Mouse (Mus musculus) heart, adult 2 months (tissue): ENCODE measurements around the gene Nrtn. TPM values are rescaled to one million over a fixed set of nuclear protein-coding genes. Genes with fewer than 3 reads are reported as not detected.
A peak's percentile ranks its signal among the peaks of the same experiment; 100 is the strongest.

Experiments
- DNase-seq, 2 experiments: peaks; one replicate each; pipeline ENCODE4 v3.0.0; 2021
- H3K27ac ChIP-seq: fragments of 200-600 bp; 2 replicates; pipeline ENCODE4 v1.8.1; 2022
- H3K27me3 ChIP-seq: fragments of 200-500 bp; 2 replicates; pipeline ENCODE4 v1.6.1; 2012; ENCODE audit warnings: mild to moderate bottlenecking, low read length, inconsistent platforms, mixed read lengths; ENCODE audit not compliant: control insufficient read depth, insufficient read depth
- H3K36me3 ChIP-seq: fragments of 200-500 bp; 2 replicates; pipeline ENCODE4 v1.6.1; 2012; ENCODE audit warnings: low read length, inconsistent platforms; ENCODE audit not compliant: control insufficient read depth, insufficient read depth
- H3K4me1 ChIP-seq: fragments of 200-500 bp; 2 replicates; pipeline ENCODE4 v1.6.1; 2011; ENCODE audit warnings: low read length; ENCODE audit not compliant: control insufficient read depth, insufficient read depth
- H3K4me3 ChIP-seq: fragments of 200-600 bp; 2 replicates; pipeline ENCODE4 v1.8.1; 2022
- H3K79me2 ChIP-seq: fragments of 200-500 bp; replicated peaks from 2 replicates; pipeline ENCODE4 v1.6.1; 2012; ENCODE audit warnings: mild to moderate bottlenecking, inconsistent platforms, low read length, moderate library complexity, mixed read lengths; ENCODE audit not compliant: control insufficient read depth, insufficient read depth
- H3K9ac ChIP-seq: fragments of 200-500 bp; 2 replicates; pipeline ENCODE4 v1.6.1; 2012; ENCODE audit warnings: low read depth, mild to moderate bottlenecking, control low read depth, inconsistent platforms, low read length, mixed read lengths
- CTCF ChIP-seq: fragments of 200-600 bp; IDR thresholded peaks from 2 replicates; pipeline ENCODE4 v1.8.1; 2022; ENCODE audit warnings: antibody characterized with exemption, mild to moderate bottlenecking, moderate library complexity
- EP300 ChIP-seq: fragments of 200-500 bp; IDR thresholded peaks from 2 replicates; pipeline ENCODE4 v1.6.1; 2011; ENCODE audit warnings: low read depth, low read length, control low read depth; ENCODE audit not compliant: insufficient read depth
- POLR2A ChIP-seq: fragments of 200-500 bp; IDR thresholded peaks from 2 replicates; pipeline ENCODE4 v1.6.1; 2011; ENCODE audit warnings: mild to moderate bottlenecking, low read depth, low read length, control low read depth; ENCODE audit not compliant: insufficient read depth
- WGBS: fragments of 180-500 bp; shearing (Covaris S2); methylation state at CpG from one replicate; pipeline ENCODE4 v1.1.7; 2018; 5-methylcytosine and 5-hydroxymethylcytosine counted together
- intact Hi-C: fragments of 180-260 bp; cut with DNase I; formaldehyde crosslinking; loops from one replicate; pipeline ENCODE4 v1.15.1; 2025
- polyA plus RNA-seq: library from polyadenylated mRNA; depleted of rRNA; stranded (reverse); fragments of >200 nt; gene quantifications from 2 replicates; pipeline ENCODE4 v1.2.3, GENCODE M21; 2012
- total RNA-seq, 2 experiments: library from RNA; stranded (reverse); gene quantifications; 2 replicates each; pipeline ENCODE4 v1.2.3; 2021

The Nrtn gene
- total and polyA plus RNA-seq, 3 experiments = 24.4 to 49.3 (median 26.8) TPM

- TF ChIP-seq CTCF = no peak
- TF ChIP-seq EP300 = no peak
- TF ChIP-seq POLR2A = no peak
- intact Hi-C loops = no loop called here
- no peaks in the 10 kb centered on the region for H3K79me2 ChIP-seq
- H3K9ac ChIP-seq = no peak overlapping the region
- DNase-seq = no peak
- H3K27me3 ChIP-seq = no peaks in the 10 kb centered on the region
- no peaks in the 10 kb centered on the region for H3K4me1 ChIP-seq
- WGBS = 79% methylated on average over 6 of the region's 6 CpGs
- no peaks in the 10 kb centered on the region for H3K36me3 ChIP-seq
- H3K4me3 ChIP-seq = no peak overlapping the region
- H3K27ac ChIP-seq = no peak overlapping the region
These were observed 36.4 kb upstream of the Nrtn start for GRCm38 (mm10) chr17:56793614-56794319.

GRCm38 (mm10) chr17:56792588-56792987 is 35.3 kb upstream of the Nrtn start:
- no peak for TF ChIP-seq POLR2A
- no peak for TF ChIP-seq EP300
- TF ChIP-seq CTCF = no peak
- no peak overlapping the region for H3K27ac ChIP-seq
- 78% methylated on average over 3 of the region's 3 CpGs for whole genome bisulfite sequencing

GRCm38 (mm10) chr17:56789286-56789685 is 32.0 kb upstream of the Nrtn start:
- Histone ChIP-seq H3K9ac (no peak overlapping the region), H3K36me3 (no peaks in the 10 kb centered on the region), H3K4me1 (no peaks in the 10 kb centered on the region), H3K4me3 (no peak overlapping the region), H3K27ac (no peak overlapping the region), H3K79me2 (no peaks in the 10 kb centered on the region), H3K27me3 (no peaks in the 10 kb centered on the region)
- intact Hi-C loops = no loop called here
- TF ChIP-seq CTCF (no peak), EP300 (no peak), POLR2A (no peak)
- 85% methylated on average over 6 of the region's 6 CpGs for WGBS
- DNase-seq = no peak

More at GRCm38 (mm10) chr17:56792588-56792987, 35.3 kb upstream of the Nrtn start:
- H3K79me2 ChIP-seq = no peaks in the 10 kb centered on the region
- no peak for DNase-seq
- no peaks in the 10 kb centered on the region for H3K4me1 ChIP-seq
- no peak overlapping the region for H3K4me3 ChIP-seq
- no peaks in the 10 kb centered on the region for H3K36me3 ChIP-seq
- intact Hi-C loops = no loop called here
- H3K9ac ChIP-seq = no peak overlapping the region
- no peaks in the 10 kb centered on the region for H3K27me3 ChIP-seq

GRCm38 (mm10) chr17:56788886-56789285 is 31.6 kb upstream of the Nrtn start:
- Histone ChIP-seq H3K4me1 (no peaks in the 10 kb centered on the region), H3K79me2 (no peaks in the 10 kb centered on the region), H3K36me3 (no peaks in the 10 kb centered on the region), H3K27me3 (no peaks in the 10 kb centered on the region), H3K4me3 (no peak overlapping the region), H3K9ac (no peak overlapping the region), H3K27ac (no peak overlapping the region)
- WGBS = 67% methylated on average over 3 of the region's 3 CpGs
- DNase-seq = no peak
- intact Hi-C loops = no loop called here
- no peak for TF ChIP-seq CTCF
- no peak for TF ChIP-seq POLR2A
- TF ChIP-seq EP300 = no peak

- no peak overlapping the region for H3K27ac ChIP-seq
- no peak for TF ChIP-seq EP300
- no peak for TF ChIP-seq CTCF
- TF ChIP-seq POLR2A = no peak
- 0 out of 2 replicates have a peak, but pooled peaks cover 3% of the 10 kb centered on the region for H3K4me1 ChIP-seq
- no peaks in the 10 kb centered on the region for H3K36me3 ChIP-seq
- no peak for DNase-seq
- 81% methylated on average over 13 of the region's 13 CpGs for WGBS
- intact Hi-C loops = no loop called here
- H3K4me3 ChIP-seq = no peak overlapping the region
- H3K79me2 ChIP-seq = no peaks in the 10 kb centered on the region
- no peak overlapping the region for H3K9ac ChIP-seq
- no peaks in the 10 kb centered on the region for H3K27me3 ChIP-seq
These were observed 23.1 kb upstream of the Nrtn start for GRCm38 (mm10) chr17:56780291-56780978.

- 28% methylated on average over 3 of the region's 3 CpGs for WGBS
- 0 out of 2 replicates have a peak, but pooled peaks have one; percentile 17 for TF ChIP-seq EP300
- no peak for TF ChIP-seq CTCF
- TF ChIP-seq POLR2A = no peak
- Histone ChIP-seq H3K36me3 (no peaks in the 10 kb centered on the region), H3K9ac (no peak overlapping the region), H3K27me3 (no peaks in the 10 kb centered on the region), H3K79me2 (no peaks in the 10 kb centered on the region), H3K4me1 (0 out of 2 replicates have a peak, but pooled peaks cover 3% of the 10 kb centered on the region), H3K27ac (no peak overlapping the region), H3K4me3 (no peak overlapping the region)
- peak in 1 of 2 experiments; percentile 42 for DNase-seq
- intact Hi-C loops = no loop called here
These were observed 21.5 kb upstream of the Nrtn start for GRCm38 (mm10) chr17:56778779-56779362.
